Mouse (Mus musculus): ENCODE results near the gene Lif.

- TF ChIP-seq NANOG (IDR thresholded peaks at IDR 0.05; ENCODE audit: borderline replicate concordance, low read length): no peak
- TF ChIP-seq CTCF (conservative IDR thresholded peaks at IDR 0.05; ENCODE audit: low read length): no peak
- no peak for TF ChIP-seq POU5F1 (IDR thresholded peaks at IDR 0.05; ENCODE audit: borderline replicate concordance, low read length)
Measured at GRCm38 (mm10) chr11:4257756-4258155, 399 bp downstream of the Lif start.

Data from E14TG2a.4 (cell line).